Mouse (Mus musculus) erythroblast, adult 5-6 weeks (primary cell): Measurements from ENCODE around the gene Ccdc141. TPM values are rescaled to one million over a fixed set of nuclear protein-coding genes. Genes with fewer than 3 reads are reported as not detected.

Source experiments
- ATAC-seq: replicated peaks from 2 replicates; pipeline ENCODE4 v1.8.0; 2016; ENCODE audit warnings: moderate number of reproducible peaks, mild to moderate bottlenecking, moderate TSS enrichment, inconsistent platforms; ENCODE audit not compliant: poor library complexity, low FRiP score, severe bottlenecking
- total RNA-seq, 2 experiments: library from RNA; stranded (forward) in 1 of 2; stranded (reverse) in 1 of 2; fragments of 150-400 nt in 1 of 2; fragments of 200-764, 138-1000 nt in 1 of 2; gene quantifications; 2 replicates each; pipeline versions ENCODE4 v1.2.3 to v1.2.4; 2015 to 2017; ENCODE audit warnings: low replicate concordance in 2 of 2

The Ccdc141 gene
- total RNA-seq, 2 experiments from 2014 or later, result 3.5 to 4.4 TPM

DNA sequence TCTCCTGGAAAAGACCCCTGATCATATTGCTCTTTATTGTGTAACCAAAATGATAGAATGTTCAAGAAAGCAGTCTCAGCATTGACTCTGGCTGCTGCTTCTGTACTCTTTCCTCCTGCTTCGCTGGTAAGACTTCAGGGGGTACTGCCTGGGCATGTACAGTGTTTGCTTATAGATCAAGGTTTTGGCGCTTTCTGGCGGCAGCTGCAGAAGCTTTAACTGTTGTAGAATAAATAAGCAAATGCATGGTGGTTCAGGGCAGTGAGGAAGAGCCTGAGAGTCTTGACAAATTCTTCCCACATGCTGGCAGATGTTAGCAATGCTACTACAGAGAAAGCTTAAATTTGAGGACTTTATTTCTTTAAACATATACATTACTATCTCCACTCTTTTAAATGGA is 24.1 kb downstream of the Ccdc141 start:
- no peak for ATAC-seq

DNA sequence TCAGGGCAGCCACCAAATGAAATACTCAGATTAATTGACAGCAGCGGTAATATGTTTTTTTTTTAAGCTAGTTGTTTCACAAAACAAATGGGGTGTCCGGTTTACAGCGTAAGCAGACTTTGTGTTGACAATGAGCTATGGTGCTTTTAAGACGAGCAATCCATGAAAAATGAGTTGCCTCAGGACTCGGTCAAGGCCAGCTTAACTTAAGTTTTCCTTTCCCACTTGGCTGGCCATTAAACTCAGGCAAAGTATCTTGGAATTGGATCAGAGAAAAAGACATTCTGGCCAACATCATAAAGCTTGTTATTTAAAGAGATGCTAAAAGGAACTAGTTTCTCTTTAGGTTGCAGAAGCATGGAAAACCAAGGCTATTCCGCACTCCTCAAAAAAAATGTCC is 26.9 kb downstream of the Ccdc141 start:
- no peak for ATAC-seq

DNA sequence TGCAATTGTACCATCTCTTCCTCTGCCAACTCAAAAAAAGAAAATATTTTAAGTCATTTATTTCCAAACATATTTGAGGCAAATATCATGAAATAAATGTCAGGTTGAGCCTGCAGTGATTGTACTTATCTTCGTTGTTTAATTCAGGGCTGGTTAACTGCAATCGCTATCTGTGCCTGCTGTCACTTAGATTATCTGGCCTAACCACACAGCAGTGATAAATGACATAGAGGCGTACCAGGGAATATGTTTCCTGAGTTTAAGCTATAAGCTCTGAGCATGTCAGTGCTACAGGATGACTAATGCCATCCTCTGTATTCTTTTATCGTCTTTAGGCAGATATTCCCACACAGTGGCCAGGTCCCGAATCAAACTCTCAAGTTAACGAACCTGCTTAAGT is 31.6 kb downstream of the Ccdc141 start:
- no peak for ATAC-seq

DNA sequence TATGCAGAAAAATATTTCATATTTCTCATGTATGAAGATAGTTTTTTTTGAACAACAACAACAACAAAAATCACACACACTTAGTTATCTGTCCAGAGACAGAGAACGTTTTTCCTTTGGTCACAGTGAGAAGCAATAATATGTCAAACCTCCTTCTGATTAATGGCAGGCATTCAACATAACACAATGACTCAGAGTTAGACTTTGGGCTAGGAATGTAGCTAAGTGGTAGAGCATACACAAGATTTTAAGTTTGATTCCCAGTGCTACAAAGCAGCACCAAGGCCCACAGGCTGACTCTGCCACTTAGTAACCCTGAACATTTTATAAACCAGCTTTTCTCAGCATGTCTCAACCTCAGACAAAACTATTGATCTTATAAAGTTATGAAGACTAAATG is 35.5 kb downstream of the Ccdc141 start:
- no peak for ATAC-seq

GRCm38 (mm10) chr2:77133407-77133806 is 37.0 kb downstream of the Ccdc141 start:
- ATAC-seq, result no peak

DNA sequence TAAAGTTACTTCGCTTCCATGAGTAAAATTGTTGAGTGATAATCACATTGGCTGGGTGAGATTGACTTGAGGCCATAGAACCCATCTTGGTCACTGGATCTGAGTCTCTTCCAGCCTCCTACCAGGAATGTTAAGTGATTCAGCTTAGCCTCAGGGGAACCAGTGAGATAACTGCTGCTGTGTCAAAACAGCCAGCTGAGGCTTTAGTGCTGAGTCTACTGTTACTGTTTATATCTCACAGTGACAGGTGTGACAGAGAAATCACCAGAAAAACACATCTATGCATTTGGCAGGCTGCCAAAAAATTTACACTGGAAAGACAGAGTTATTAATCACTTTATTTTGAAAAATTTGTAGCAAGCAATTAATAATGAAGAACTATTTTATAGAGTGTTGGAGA is 43.5 kb downstream of the Ccdc141 start:
- peak; percentile 90 for ATAC-seq

DNA sequence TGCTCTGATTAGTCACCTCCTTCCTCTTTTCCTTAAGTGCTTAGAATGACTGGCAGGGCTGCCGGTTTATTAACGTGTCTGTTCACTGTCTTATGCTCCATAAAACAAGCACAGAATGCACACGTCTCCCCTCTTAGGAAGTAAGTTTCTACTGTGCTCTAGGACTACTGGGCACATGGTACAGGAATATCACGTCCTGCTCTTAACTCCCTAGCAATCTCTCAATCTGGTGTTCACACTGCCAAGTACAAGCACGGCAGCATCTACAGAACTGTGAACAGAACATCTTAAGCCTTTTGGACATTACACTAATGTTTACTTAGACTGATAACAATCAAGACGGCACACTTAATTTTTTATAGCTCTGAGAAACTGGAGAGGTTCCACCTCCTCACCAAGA is 52.3 kb downstream of the Ccdc141 start:
- ATAC-seq, result no peak

GRCm38 (mm10) chr2:77114335-77114734 is 56.1 kb downstream of the Ccdc141 start:
- ATAC-seq, result no peak

DNA sequence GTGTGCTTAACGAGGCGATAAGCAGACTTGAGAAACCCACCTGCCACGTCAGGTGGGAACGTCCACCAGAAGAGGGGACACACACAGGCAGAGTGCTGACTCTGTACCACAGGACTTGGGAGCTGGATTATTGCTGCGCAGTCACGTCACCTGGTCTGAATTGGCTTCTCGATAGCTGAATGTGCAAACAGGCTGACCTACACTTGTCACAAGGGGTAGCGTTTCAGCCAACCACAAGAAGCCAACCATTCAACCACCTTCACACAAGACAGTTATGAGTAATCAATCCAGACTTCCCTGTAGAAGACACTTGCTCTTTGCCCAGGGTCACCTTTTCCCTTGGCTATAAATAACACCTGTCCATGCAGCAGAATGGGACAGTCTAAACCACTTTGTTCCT is 56.6 kb downstream of the Ccdc141 start:
- no peak for ATAC-seq

DNA sequence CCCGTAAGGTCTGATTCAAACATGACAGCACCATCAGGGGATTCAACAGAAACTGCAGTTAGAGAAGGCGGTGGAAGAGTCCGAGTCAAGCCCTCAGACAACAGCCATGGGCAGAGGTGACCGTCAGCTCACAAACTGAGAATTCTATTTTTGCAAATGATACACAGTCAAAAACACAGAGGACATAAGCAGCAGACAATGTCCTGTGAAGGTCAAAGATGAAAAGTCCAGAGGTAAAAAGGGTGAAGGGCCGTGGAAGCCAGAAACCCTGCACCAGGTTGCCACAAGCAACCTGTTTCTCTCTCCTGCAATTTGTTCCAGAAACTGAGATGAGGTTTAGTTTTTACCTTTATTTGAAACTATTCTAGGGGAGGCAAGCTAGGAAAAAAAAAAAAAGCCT is 57.4 kb downstream of the Ccdc141 start:
- no peak for ATAC-seq

DNA sequence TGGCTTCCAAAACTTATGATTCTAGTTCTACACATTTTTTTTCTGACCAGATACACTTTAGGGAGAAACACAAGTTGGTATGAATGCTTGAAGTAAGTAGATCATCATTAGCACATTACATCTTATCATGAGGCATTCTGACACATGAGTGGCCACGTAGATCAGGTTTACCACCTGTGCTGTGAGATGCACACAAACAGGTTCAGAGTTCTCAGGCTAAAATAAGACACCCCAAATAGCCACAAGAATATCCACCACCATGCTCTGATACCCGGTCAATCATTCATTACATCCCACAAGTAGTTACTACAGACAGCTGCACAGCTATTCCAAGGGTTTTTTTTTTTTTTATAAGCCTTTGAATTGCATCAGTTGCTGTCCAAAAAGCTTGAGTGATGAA is 59.3 kb downstream of the Ccdc141 start:
- no peak for ATAC-seq

- no peak for ATAC-seq
Observed at GRCm38 (mm10) chr2:77110365-77110764, 60.1 kb downstream of the Ccdc141 start.

GRCm38 (mm10) chr2:77109506-77110123 is 60.8 kb downstream of the Ccdc141 start:
- peak; percentile 76 for ATAC-seq

DNA sequence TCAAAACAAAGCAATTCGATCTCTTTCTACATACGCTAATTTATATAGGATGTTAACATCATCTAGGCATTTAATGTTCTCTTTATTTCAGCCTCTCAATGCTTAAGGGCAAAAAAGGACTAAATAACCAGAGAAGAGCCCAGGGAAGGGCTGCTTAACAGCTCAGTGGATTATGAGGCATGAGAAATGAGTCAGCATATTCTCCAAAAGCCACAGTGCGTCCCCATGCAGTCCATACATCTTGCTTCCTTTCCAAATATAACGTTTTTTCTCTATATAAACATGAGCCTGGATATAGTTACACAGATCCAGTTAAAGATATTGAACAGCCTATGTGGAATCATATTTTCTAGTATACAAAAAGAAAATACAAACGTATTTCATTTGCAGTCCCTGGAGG is 61.9 kb downstream of the Ccdc141 start:
- ATAC-seq, result peak; percentile 83

GRCm38 (mm10) chr2:77106150-77106549 is 64.3 kb downstream of the Ccdc141 start:
- ATAC-seq, result no peak

DNA sequence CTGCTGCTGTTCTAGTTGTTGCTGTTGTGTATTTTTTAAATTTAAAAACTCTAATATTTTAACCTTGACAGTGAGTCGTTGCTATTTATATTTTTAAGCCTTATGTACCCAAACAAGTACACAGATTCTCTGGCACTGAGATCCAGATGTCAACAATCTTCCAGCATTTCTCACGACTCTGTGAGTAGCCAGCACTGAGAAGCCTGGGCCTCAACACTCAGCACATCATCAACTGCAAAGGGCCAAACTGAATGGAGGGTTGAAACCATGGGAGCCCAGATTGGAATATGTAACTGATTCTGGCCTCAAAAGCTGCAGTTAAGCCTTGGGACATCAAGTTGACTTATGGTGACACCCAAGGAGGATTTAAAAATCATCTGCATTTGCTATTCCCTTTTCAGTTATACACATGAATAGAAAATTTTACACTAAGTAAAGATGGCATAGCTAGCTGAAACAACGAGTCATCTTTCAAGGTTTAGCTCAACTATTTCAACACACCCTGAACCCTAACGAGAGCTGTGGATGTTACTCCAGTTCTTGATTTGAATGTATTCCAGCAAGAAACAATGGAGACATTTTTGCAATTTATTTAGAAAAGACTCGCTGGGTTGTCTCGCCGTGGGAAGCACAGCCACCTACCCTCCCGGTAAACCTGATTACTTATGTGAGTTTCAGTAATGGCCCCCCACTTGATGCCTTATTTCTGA is 65.3 kb downstream of the Ccdc141 start:
- no peak for ATAC-seq

- no peak for ATAC-seq
Observed at GRCm38 (mm10) chr2:77102516-77102915, 67.9 kb downstream of the Ccdc141 start.

- no peak for ATAC-seq
Observed at GRCm38 (mm10) chr2:77099814-77100213, 70.6 kb downstream of the Ccdc141 start.

GRCm38 (mm10) chr2:77098769-77099168 is 71.7 kb downstream of the Ccdc141 start:
- no peak for ATAC-seq

DNA sequence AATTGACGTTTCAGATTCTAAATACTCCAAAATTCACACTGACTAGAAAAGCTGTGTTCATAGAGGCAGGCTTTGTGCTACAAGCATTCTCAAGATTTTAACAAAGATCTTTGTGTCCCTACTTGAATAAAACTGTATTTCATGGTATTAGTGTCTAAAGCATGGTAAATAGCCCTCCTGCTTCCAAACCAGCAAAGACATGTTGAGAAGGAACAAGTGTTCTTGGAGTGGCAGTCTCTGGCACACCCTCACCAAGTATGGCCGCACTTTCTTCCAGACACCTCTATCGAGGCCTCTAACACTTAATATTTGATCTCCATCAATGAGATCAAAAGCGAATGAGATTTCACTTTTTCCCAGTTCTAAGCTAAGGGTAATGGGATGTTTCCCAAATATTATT is 78.7 kb downstream of the Ccdc141 start:
- ATAC-seq, result no peak

DNA sequence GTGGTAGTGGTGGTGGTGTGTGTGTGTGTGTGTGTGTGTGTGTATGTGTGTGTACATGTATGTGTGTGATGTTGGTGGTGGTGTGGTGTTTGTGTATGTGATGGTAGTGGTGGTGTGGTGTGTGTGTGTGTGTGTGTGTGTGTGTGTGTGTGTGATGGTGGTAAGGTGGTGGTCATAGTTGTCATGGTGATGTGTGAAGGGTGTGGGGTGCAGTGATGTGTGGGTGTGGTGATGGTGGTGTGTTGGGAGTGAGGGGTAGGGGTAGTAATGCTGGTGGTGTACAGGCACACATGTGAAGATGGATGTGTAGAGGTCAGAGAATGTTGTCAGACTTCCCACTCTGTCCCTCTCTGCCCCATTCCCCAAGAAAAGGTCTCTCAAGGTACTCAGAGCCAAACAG is 85.1 kb downstream of the Ccdc141 start:
- ATAC-seq, result no peak

DNA sequence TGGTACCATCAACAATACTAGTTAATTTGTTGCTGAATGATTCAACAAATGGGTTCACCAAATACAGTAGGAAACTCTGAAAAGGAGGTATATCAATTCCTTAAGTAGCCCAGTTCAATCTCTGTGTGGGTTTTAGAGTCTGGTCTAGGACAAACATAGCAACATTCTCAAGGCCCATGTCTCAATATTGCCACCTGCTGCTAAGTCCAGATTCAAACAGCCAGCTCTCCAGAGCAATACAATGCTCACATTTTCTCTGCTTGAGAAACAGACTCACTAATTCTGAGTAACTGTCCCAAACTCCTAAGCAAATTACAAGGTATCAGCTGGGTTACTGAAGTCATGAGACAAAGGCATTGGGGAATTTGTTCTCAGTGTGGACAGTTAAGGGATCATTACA is 85.8 kb downstream of the Ccdc141 start:
- no peak for ATAC-seq
